Mouse (Mus musculus) heart, postnatal 0 days (tissue): ENCODE measurements around the gene Nubp1.

Experiments
- CTCF ChIP-seq: IDR thresholded peaks from 2 replicates; pipeline ENCODE4 v1.5.1; 2016; ENCODE audit warnings: antibody characterized with exemption, control low read depth, low read depth
- EP300 ChIP-seq: IDR thresholded peaks from 2 replicates; pipeline ENCODE4 v1.6.1; 2016; ENCODE audit warnings: antibody characterized with exemption, low read depth

GRCm38 (mm10) chr16:10369468-10369934, 42.2 kb upstream of the Nubp1 start:
- no peak for TF ChIP-seq CTCF
- TF ChIP-seq EP300 = no peak
